Mouse (Mus musculus) intestine, postnatal 0 days (tissue): Measurements from ENCODE around the gene Glyr1. TPM values are rescaled to one million over a fixed set of nuclear protein-coding genes. Genes with fewer than 3 reads are reported as not detected.

Experiments
- ATAC-seq: fragments of 200-750 bp; cut with Nextera tagmentation; 2 replicates; pipeline ENCODE4 v1.8.0; 2017; ENCODE audit warnings: mild to moderate bottlenecking, moderate TSS enrichment, moderate library complexity
- H3K27ac ChIP-seq: fragments of 300-500 bp; sonication (generic); 2 replicates; pipeline ENCODE4 v1.5.1; 2014; ENCODE audit warnings: mild to moderate bottlenecking, low read depth, low read length, moderate library complexity
- H3K27me3 ChIP-seq: fragments of 300-500 bp; sonication (generic); replicated peaks from 2 replicates; pipeline ENCODE4 v1.6.1; 2014; ENCODE audit warnings: low read length, mixed read lengths; ENCODE audit not compliant: control insufficient read depth, insufficient read depth
- H3K36me3 ChIP-seq: fragments of 300-500 bp; sonication (generic); 2 replicates; pipeline ENCODE4 v1.6.1; 2014; ENCODE audit warnings: mild to moderate bottlenecking, moderate library complexity; ENCODE audit not compliant: control insufficient read depth, insufficient read depth
- H3K4me1 ChIP-seq: fragments of 300-500 bp; sonication (generic); replicated peaks from 2 replicates; pipeline ENCODE4 v1.6.1; 2014; ENCODE audit warnings: antibody characterized with exemption, low read length, mixed read lengths; ENCODE audit not compliant: control insufficient read depth, insufficient read depth
- H3K4me2 ChIP-seq: fragments of 300-500 bp; sonication (generic); replicated peaks from 2 replicates; pipeline ENCODE4 v1.6.1; 2014; ENCODE audit warnings: low read depth, mild to moderate bottlenecking, moderate library complexity
- H3K4me3 ChIP-seq: fragments of 300-500 bp; sonication (generic); 2 replicates; pipeline ENCODE4 v1.5.1; 2014; ENCODE audit warnings: low read depth, low read length
- H3K9ac ChIP-seq: fragments of 300-500 bp; sonication (generic); 2 replicates; pipeline ENCODE4 v1.6.1; 2014; ENCODE audit warnings: mild to moderate bottlenecking, low read depth, low read length
- H3K9me3 ChIP-seq: fragments of 300-500 bp; sonication (generic); 2 replicates; pipeline ENCODE4 v1.6.1; 2016; ENCODE audit warnings: mixed run types; ENCODE audit not compliant: control insufficient read depth
- CTCF ChIP-seq: sonication (generic); IDR thresholded peaks from 2 replicates; pipeline ENCODE4 v1.5.1; 2016; ENCODE audit warnings: low read depth, mild to moderate bottlenecking, control low read depth, antibody characterized with exemption, moderate library complexity
- WGBS: fragments of 180-500 bp; shearing (Covaris S2); extraction: QIAGEN DNeasy Blood & Tissue Kit; methylation state at CpG from one replicate; pipeline ENCODE4 v1.1.7; 2014; 5-methylcytosine and 5-hydroxymethylcytosine counted together
- polyA plus RNA-seq: library from polyadenylated mRNA; unstranded; fragments of >200 nt; fragmentation: Nextera tagmentation; extraction: Ambion mirVana; gene quantifications from 2 replicates; pipeline ENCODE4 v1.2.1, GENCODE M21; 2015

Glyr1 gene
- polyA plus RNA-seq, result 65.3 and 69.7 TPM in 2 replicates

DNA sequence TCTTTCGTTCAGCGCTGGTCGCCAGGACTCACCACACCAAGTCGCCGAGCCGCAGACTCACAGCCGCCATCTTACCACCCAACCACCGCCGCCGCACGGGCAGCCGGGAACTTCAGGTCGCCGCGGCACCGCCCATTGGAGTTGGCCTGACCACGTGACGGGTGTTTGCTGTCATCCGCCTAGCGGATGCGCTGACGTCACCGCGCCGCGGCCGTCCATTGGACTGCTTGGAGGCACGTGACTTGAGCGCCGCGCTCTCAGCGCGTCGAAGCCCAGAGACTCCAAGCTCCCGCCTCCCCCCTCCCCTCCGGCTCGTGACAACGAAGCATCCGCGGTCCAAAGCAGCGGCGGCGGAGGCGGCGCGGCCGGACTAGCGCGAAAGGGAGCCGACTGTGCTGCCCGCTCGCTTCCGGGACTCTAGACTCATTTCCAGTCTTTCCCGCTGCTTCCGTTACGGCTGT is at the start of gene Glyr1, which contains the start of gene Ubn1:
TSS of gene Glyr1 (minus strand) at position 90 of the 461 bp plus-strand sequence.
TSS of gene Ubn1 (plus strand) at position 284 of the 461 bp plus-strand sequence.
- Histone ChIP-seq H3K36me3 (peaks cover 26% of the 10 kb centered on the region), H3K4me3 (peak within 1 kb of the TSS; percentile 98), H3K9ac (peak within 1 kb of the TSS; percentile 97), H3K9me3 (no peaks in the 10 kb centered on the region), H3K27ac (peak within 1 kb of the TSS; percentile 98), H3K27me3 (no peaks in the 10 kb centered on the region), H3K4me1 (no peaks in the 10 kb centered on the region; the same call in 1 of the 2 replicates), H3K4me2 (peak within 1 kb of the TSS; percentile 92)
- no peak for TF ChIP-seq CTCF
- peak; percentile 99 for ATAC-seq
- under 1% methylated on average over 55 of the region's 56 CpGs for WGBS

GRCm38 (mm10) chr16:5096504-5096903 is 46.8 kb upstream of the Glyr1 start:
- Histone ChIP-seq H3K36me3 (no peaks in the 10 kb centered on the region), H3K27ac (no peak overlapping the region), H3K4me1 (no peaks in the 10 kb centered on the region), H3K27me3 (no peaks in the 10 kb centered on the region), H3K9me3 (no peaks in the 10 kb centered on the region), H3K4me3 (no peak overlapping the region), H3K4me2 (no peak overlapping the region), H3K9ac (no peak overlapping the region)
- ATAC-seq, result no peak
- TF ChIP-seq CTCF, result no peak
- 88% methylated on average over 8 of the region's 8 CpGs for WGBS

- no peak overlapping the region for H3K27ac ChIP-seq
- 83% methylated on average over 5 of the region's 5 CpGs for WGBS
- no peak overlapping the region for H3K9ac ChIP-seq
- no peaks in the 10 kb centered on the region for H3K27me3 ChIP-seq
- TF ChIP-seq CTCF, result no peak
- H3K9me3 ChIP-seq, result no peaks in the 10 kb centered on the region
- ATAC-seq, result no peak
- H3K36me3 ChIP-seq, result no peaks in the 10 kb centered on the region; the same call in 1 of the 2 replicates
- no peaks in the 10 kb centered on the region for H3K4me1 ChIP-seq
- no peak overlapping the region for H3K4me2 ChIP-seq
- no peak overlapping the region for H3K4me3 ChIP-seq
Measured at GRCm38 (mm10) chr16:5093285-5093684, 43.6 kb upstream of the Glyr1 start.

- TF ChIP-seq CTCF, result no peak
- no peak overlapping the region for H3K27ac ChIP-seq
- no peaks in the 10 kb centered on the region for H3K27me3 ChIP-seq
- H3K9me3 ChIP-seq, result no peaks in the 10 kb centered on the region
- H3K36me3 ChIP-seq, result peaks cover 37% of the 10 kb centered on the region
- no peak overlapping the region for H3K9ac ChIP-seq
- no peak overlapping the region for H3K4me2 ChIP-seq
- no peak overlapping the region for H3K4me3 ChIP-seq
- no peaks in the 10 kb centered on the region for H3K4me1 ChIP-seq
- ATAC-seq, result no peak
- WGBS, result 66% methylated on average over 10 of the region's 10 CpGs
Measured at GRCm38 (mm10) chr16:5089021-5089420, 39.4 kb upstream of the Glyr1 start.

GRCm38 (mm10) chr16:5086179-5086578 is 36.5 kb upstream of the Glyr1 start:
- no peak for ATAC-seq
- H3K4me1 ChIP-seq, result no peaks in the 10 kb centered on the region
- H3K36me3 ChIP-seq, result peaks cover 59% of the 10 kb centered on the region
- H3K9ac ChIP-seq, result no peak overlapping the region
- no peak for TF ChIP-seq CTCF
- 97% methylated on average over 2 of the region's 2 CpGs for WGBS
- H3K4me2 ChIP-seq, result no peak overlapping the region
- H3K4me3 ChIP-seq, result no peak overlapping the region
- no peak overlapping the region for H3K27ac ChIP-seq
- H3K9me3 ChIP-seq, result no peaks in the 10 kb centered on the region
- no peaks in the 10 kb centered on the region for H3K27me3 ChIP-seq

DNA sequence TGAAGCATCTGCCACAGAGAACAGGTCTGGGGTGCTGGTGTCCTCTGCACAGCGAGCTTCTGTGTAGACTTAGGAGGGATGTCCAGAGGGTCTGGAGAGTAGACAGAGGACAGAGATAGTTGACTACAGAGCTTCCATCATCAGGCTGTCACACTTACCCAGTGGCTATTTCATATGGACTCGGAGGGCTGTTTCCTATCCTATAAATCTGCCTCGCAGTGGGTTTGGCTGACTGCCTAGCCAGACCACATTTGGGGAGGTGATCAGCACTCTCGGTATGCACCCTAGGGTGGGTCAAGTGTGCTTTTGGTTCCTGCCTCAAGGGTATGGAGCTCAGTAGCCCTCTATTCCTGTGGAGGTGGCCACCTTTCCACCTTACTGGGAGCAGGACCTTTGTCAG is 35.5 kb upstream of the Glyr1 start:
- no peak for TF ChIP-seq CTCF
- peaks cover 62% of the 10 kb centered on the region for H3K36me3 ChIP-seq
- no peak overlapping the region for H3K4me2 ChIP-seq
- no peak overlapping the region for H3K4me3 ChIP-seq
- no peaks in the 10 kb centered on the region for H3K9me3 ChIP-seq
- H3K27me3 ChIP-seq, result no peaks in the 10 kb centered on the region
- H3K9ac ChIP-seq, result no peak overlapping the region
- H3K27ac ChIP-seq, result no peak overlapping the region
- ATAC-seq, result no peak
- no peaks in the 10 kb centered on the region for H3K4me1 ChIP-seq
- 84% methylated on average over 4 of the region's 4 CpGs for WGBS

DNA sequence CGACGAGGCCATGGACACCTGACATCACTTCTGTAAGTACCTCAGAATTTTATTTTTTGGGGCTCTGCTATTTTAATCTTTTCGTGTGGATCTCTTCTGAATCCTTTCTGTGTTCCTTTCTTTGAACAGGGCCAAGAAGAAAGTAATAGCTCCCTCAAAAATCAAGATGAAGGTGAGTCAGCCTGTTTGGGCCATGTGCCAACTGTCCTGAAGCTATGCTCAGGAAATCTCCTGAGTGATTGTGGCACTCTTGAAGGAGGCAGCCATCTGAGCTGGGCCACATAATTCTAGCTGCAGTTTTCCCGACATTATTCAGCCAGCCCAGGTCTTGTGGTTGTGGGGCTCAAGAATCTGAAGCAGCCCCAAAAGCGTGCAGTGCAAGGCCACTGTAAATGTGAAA is 24.7 kb upstream of the Glyr1 start:
- H3K4me1 ChIP-seq, result no peaks in the 10 kb centered on the region
- no peak for TF ChIP-seq CTCF
- no peak overlapping the region for H3K27ac ChIP-seq
- no peaks in the 10 kb centered on the region for H3K9me3 ChIP-seq
- WGBS, result 91% methylated on average over 5 of the region's 5 CpGs
- H3K9ac ChIP-seq, result no peak overlapping the region
- no peak for ATAC-seq
- H3K4me3 ChIP-seq, result no peak overlapping the region
- peaks cover 93% of the 10 kb centered on the region for H3K36me3 ChIP-seq
- H3K27me3 ChIP-seq, result no peaks in the 10 kb centered on the region
- no peak overlapping the region for H3K4me2 ChIP-seq
